Mouse (Mus musculus): ENCODE measurements around the gene Rara.
A peak's percentile ranks its signal among the peaks of the same experiment; 100 is the strongest.
"Not testable (repeated sequence)": the region's sequence is repeated elsewhere in the genome, so short reads cannot be mapped to it uniquely, and the experiment has no call there.

Gene Rara

GRCm38 (mm10) chr11:98927438-98928076 lies at the start of gene Rara:
Gene Rara, plus strand, starts transcription at chr11:98927818.
- no peak for DNase-seq (ENCODE audit: low spot score)

GRCm38 (mm10) chr11:98887703-98888102 lies 39.9 kb upstream of the Rara start:
- no peak for DNase-seq (ENCODE audit: low spot score)

GRCm38 (mm10) chr11:98889077-98889476 lies 38.5 kb upstream of the Rara start:
- no peak for DNase-seq (ENCODE audit: low spot score)

GRCm38 (mm10) chr11:98889977-98890376 lies 37.6 kb upstream of the Rara start:
- no peak for DNase-seq (ENCODE audit: low spot score)

GRCm38 (mm10) chr11:98892426-98892825 lies 35.2 kb upstream of the Rara start:
- no peak for DNase-seq (ENCODE audit: low spot score)

- no peak for DNase-seq (ENCODE audit: low spot score)
Measured at GRCm38 (mm10) chr11:98900529-98901125, 27.0 kb upstream of the Rara start.

GRCm38 (mm10) chr11:98902621-98903245 lies 24.9 kb upstream of the Rara start:
- DNase-seq (ENCODE audit: low spot score), result no peak

- DNase-seq (ENCODE audit: low spot score), result no peak
Measured at GRCm38 (mm10) chr11:98904577-98904976, 23.0 kb upstream of the Rara start.

- DNase-seq (ENCODE audit: low spot score), result no peak
Measured at GRCm38 (mm10) chr11:98905033-98905432, 22.6 kb upstream of the Rara start.

- no peak for DNase-seq (ENCODE audit: low spot score)
Measured at GRCm38 (mm10) chr11:98905583-98905982, 22.0 kb upstream of the Rara start.

- DNase-seq (ENCODE audit: low spot score), result no peak
Measured at GRCm38 (mm10) chr11:98907063-98907436, 20.6 kb upstream of the Rara start.

- peak; percentile 96 for DNase-seq (ENCODE audit: low spot score)
Measured at GRCm38 (mm10) chr11:98907437-98908173, 20.0 kb upstream of the Rara start, which contains the start of gene Cdc6. Gene Cdc6, plus strand, starts transcription at chr11:98907801.

- DNase-seq (ENCODE audit: low spot score), result peak; percentile 70
Measured at GRCm38 (mm10) chr11:98909654-98910053, 18.0 kb upstream of the Rara start.

- DNase-seq (ENCODE audit: low spot score), result no peak
Measured at GRCm38 (mm10) chr11:98910415-98910814, 17.2 kb upstream of the Rara start.

GRCm38 (mm10) chr11:98911498-98911897 lies 16.1 kb upstream of the Rara start:
- no peak for DNase-seq (ENCODE audit: low spot score)

GRCm38 (mm10) chr11:98914196-98914595 lies 13.4 kb upstream of the Rara start:
- DNase-seq (ENCODE audit: low spot score), result no peak

GRCm38 (mm10) chr11:98916376-98916775 lies 11.2 kb upstream of the Rara start:
- DNase-seq (ENCODE audit: low spot score), result not testable (repeated sequence)

GRCm38 (mm10) chr11:98917428-98918005 lies 10.1 kb upstream of the Rara start:
- DNase-seq (ENCODE audit: low spot score), result no peak

GRCm38 (mm10) chr11:98918231-98918630 lies 9.4 kb upstream of the Rara start:
- no peak for DNase-seq (ENCODE audit: low spot score)

GRCm38 (mm10) chr11:98919009-98919408 lies 8.6 kb upstream of the Rara start:
- no peak for DNase-seq (ENCODE audit: low spot score)

- DNase-seq (ENCODE audit: low spot score), result peak; percentile 77
Measured at GRCm38 (mm10) chr11:98921813-98922212, 5.8 kb upstream of the Rara start.

- peak; percentile 88 for DNase-seq (ENCODE audit: low spot score)
Measured at GRCm38 (mm10) chr11:98922307-98922706, 5.3 kb upstream of the Rara start.

All from retina, embryonic 14.5 days (tissue).